Mouse (Mus musculus): ENCODE results near the gene Nog.

- no peak for TF ChIP-seq CTCF (IDR thresholded peaks at IDR 0.05; ENCODE audit: low read depth)
- peak; percentile 70 for TF ChIP-seq EP300 (IDR thresholded peaks at IDR 0.05; ENCODE audit: low read depth)
Observed at GRCm38 (mm10) chr11:89337910-89338309, 35.8 kb upstream of the Nog start.
